Mouse (Mus musculus) embryonic fibroblast, embryonic 13.5 days (primary cell): ENCODE data around the gene Cytl1. TPM values are rescaled to one million over a fixed set of nuclear protein-coding genes. Genes with fewer than 3 reads are reported as not detected.
A peak's percentile ranks its signal among the peaks of the same experiment; 100 is the strongest.

Experiments used
- H3K27ac ChIP-seq: 2 replicates; pipeline ENCODE4 v1.5.1; 2012; ENCODE audit warnings: low read length, control low read depth, inconsistent platforms; ENCODE audit not compliant: insufficient read depth
- H3K4me1 ChIP-seq: 2 replicates; pipeline ENCODE4 v1.6.1; 2011; ENCODE audit warnings: low read length; ENCODE audit not compliant: control insufficient read depth, insufficient read depth
- H3K4me3 ChIP-seq: 2 replicates; pipeline ENCODE4 v1.5.1; 2011; ENCODE audit warnings: mild to moderate bottlenecking, control low read depth, low read length; ENCODE audit not compliant: insufficient read depth
- CTCF ChIP-seq: IDR thresholded peaks from 2 replicates; pipeline ENCODE4 v1.5.1; 2011; ENCODE audit warnings: mild to moderate bottlenecking, control low read depth, low read length, moderate library complexity, borderline replicate concordance; ENCODE audit not compliant: insufficient read depth
- POLR2A ChIP-seq: IDR thresholded peaks from 2 replicates; pipeline ENCODE4 v1.6.1; 2011; ENCODE audit warnings: low read depth, mild to moderate bottlenecking, control low read depth, low read length, moderate library complexity
- polyA plus RNA-seq: library from polyadenylated mRNA; stranded (reverse); fragments of >200 nt; gene quantifications from 2 replicates; pipeline ENCODE4 v1.2.4, GENCODE M21; 2011; ENCODE audit warnings: low read depth; ENCODE audit not compliant: missing spikeins, insufficient read length

The Cytl1 gene
- not detected in 2 replicates for polyA plus RNA-seq

DNA sequence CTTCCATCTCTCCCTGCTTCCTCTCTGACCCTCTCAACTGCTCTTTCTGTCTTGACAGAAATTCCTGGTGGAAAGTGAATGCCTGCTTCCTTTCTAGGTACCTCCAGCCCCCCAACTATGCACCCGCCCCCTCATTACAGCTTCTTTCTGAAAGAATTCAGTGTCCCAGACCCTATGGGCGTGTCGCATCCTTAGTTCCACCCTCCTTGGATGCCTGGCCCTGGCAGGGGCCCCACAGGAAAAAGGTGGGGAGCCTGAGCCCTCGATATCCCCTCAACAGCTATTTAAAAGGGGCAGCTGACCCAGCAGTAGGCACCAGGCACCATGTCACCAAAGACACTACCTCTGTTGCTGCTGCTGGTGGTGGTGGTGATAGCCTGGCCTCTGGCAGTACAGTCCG lies at the start of gene Cytl1:
Gene Cytl1 (plus strand): TSS at position 296 of the 400 bp plus-strand sequence.
- no peak within 1 kb of the TSS for H3K27ac ChIP-seq
- no peak for TF ChIP-seq POLR2A
- no peak for TF ChIP-seq CTCF
- H3K4me1 ChIP-seq = no peaks in the 10 kb centered on the region
- no peak within 1 kb of the TSS for H3K4me3 ChIP-seq

DNA sequence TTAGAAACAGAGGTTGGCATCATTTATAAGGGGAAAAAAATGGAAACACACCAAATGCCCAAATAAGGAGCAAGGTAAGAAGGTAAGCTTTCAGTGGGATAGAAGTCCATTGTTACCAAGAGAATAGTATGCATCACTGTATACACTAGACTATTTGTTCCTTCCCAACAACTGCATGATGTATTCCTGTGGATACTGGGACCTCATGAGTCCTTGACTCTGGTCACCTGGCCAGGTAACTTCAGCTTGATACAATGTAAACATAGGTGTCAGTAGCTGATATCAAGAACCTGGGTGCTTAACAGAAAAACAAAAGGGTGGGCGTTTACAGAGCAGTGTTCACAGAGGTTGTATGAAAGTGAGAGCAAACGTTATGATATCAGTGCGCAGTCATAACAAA lies 42.6 kb upstream of the Cytl1 start:
- Histone ChIP-seq H3K27ac (no peak overlapping the region), H3K4me1 (no peaks in the 10 kb centered on the region), H3K4me3 (no peak overlapping the region)
- TF ChIP-seq CTCF (no peak), POLR2A (no peak)

DNA sequence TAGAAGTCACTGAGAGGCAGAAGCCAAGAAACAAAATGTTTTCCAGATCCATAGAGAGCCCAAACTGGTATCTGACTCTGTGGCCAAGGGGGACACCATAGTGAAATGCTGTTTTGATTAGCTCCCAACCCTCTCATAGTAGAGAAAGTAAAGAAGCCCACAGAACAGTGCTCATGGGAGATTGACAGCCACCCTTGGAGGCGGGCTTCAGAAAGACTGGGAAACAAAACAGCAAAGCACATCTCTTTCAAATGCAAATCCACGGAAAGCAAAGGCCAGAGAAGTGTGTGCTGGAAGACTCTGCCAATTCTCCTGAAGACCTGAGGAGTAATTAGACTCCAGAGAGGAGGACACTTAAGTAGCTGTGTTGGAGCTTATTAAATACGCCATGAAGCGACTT lies 39.5 kb upstream of the Cytl1 start:
- no peak for TF ChIP-seq POLR2A
- no peak for TF ChIP-seq CTCF
- Histone ChIP-seq H3K27ac (no peak overlapping the region), H3K4me1 (peaks cover 2% of the 10 kb centered on the region; the same call in 1 of the 2 replicates), H3K4me3 (no peak overlapping the region)

DNA sequence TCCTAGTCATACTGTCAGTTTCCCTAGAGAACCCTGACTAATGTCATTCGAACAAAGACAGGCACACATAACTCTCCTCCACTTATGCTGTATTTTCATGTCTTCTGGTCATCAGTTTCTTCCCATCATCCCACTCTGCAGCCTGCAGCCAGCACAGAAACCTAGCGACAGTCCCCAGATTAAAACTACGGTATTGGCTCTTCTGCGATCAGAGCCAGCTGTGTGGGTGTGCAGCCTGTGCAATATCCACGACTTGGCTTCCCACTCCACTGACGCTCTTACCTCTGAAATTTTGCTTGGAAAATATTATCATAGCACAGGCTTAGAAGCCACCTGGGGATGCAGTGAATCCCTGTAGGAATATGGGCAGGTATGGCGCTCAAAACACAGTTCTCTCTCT lies 38.0 kb upstream of the Cytl1 start:
- TF ChIP-seq POLR2A (no peak), CTCF (no peak)
- H3K4me3 ChIP-seq = no peak overlapping the region
- no peak overlapping the region for H3K27ac ChIP-seq

DNA sequence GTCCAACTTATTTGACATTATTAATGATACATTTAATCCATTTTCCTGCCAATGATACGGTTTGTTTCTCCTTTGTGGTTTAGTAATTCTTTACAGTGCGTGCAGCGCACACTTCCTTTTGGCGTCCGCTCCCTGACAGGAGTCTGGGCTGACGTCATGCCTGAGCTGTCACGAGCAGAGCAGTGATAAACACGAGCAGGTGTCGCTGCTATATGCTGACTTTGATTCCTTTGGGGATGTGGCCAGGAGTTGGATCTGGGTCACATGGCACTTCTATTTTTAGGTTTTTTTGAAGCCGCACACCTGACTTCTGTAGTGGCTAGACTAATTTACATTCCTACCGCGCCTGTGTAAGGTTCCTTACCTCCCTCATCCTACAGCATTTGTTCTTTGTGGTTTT lies 35.6 kb upstream of the Cytl1 start:
- H3K4me1 ChIP-seq = peaks cover 2% of the 10 kb centered on the region; the same call in 1 of the 2 replicates
- H3K27ac ChIP-seq = no peak overlapping the region
- TF ChIP-seq POLR2A (no peak), CTCF (no peak)
- H3K4me3 ChIP-seq = no peak overlapping the region

More for the DNA sequence above, 38.0 kb upstream of the Cytl1 start:
- peaks cover 2% of the 10 kb centered on the region; the same call in 1 of the 2 replicates for H3K4me1 ChIP-seq

DNA sequence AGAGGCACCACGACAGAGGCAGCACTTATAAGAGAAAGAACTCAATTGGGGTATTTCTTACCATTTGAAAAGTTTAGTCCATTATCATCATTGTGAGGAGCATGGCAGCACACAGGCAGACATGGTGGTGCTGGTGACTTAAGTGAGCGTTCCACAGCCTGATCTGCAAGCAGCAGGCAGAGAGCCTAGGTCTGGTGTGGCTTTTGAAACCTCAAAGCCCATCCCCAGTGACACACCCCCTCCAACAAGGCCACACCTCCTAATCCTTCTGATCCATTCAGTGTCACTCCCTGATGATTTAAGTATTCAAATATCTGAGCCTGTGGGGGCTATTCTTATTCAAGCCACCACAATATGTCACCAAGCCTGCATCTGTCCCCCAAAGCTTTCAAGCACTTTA lies 30.4 kb upstream of the Cytl1 start:
- H3K27ac ChIP-seq = no peak overlapping the region
- TF ChIP-seq CTCF = no peak
- no peak for TF ChIP-seq POLR2A
- no peaks in the 10 kb centered on the region for H3K4me1 ChIP-seq
- no peak overlapping the region for H3K4me3 ChIP-seq

DNA sequence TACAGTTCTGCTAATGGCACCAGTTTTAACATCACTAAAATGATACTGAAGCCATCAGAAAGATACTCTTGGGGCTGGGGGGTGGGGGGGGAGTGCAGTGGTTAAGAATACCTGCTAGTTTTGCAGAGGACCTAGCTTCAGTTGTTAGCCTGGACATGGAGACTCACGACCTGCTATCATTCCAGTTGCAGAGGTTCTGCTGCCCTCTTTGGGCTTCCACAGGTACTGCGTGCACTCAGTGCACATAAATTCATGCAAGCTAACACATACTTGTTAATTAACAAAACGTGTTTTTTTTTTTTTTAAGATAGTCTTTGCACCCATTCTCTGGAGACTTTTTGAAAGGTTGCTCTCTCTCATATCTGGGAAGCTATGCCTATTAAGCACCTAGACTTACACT lies 27.2 kb upstream of the Cytl1 start:
- TF ChIP-seq POLR2A (no peak), CTCF (no peak)
- no peak overlapping the region for H3K27ac ChIP-seq
- no peak overlapping the region for H3K4me3 ChIP-seq
- no peaks in the 10 kb centered on the region for H3K4me1 ChIP-seq

DNA sequence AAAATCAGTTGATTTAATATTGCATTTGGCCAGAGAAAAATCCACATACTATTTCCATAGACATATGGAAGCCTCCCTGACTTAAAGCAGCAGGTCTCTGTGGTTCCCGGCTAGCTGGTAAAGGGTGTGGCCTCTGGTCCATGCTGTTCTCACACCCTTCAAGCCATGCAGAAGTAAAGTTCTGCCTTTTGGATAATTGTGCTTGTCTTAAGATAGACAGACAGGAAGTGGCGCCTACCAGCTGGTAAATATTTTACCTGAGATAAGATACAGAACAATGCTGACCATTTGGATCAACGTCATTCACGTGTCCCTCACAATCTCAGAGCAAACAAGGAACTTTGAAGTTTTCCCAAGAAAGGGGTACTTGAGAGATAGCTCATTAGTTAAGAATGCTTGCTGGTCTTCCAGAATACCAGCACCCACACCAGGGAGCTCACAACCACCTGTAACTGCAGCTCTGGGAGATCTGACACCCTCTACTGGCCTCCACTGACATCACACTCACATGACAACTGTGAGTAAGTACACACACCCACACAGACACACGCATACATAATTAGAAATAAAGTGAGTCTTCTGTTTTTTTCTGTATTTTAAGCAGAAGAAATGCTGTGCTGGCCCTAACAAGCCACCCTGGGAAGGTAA lies 25.9 kb upstream of the Cytl1 start:
- no peak overlapping the region for H3K27ac ChIP-seq
- TF ChIP-seq CTCF (no peak), POLR2A (no peak)
- H3K4me3 ChIP-seq = no peak overlapping the region
- H3K4me1 ChIP-seq = no peaks in the 10 kb centered on the region

DNA sequence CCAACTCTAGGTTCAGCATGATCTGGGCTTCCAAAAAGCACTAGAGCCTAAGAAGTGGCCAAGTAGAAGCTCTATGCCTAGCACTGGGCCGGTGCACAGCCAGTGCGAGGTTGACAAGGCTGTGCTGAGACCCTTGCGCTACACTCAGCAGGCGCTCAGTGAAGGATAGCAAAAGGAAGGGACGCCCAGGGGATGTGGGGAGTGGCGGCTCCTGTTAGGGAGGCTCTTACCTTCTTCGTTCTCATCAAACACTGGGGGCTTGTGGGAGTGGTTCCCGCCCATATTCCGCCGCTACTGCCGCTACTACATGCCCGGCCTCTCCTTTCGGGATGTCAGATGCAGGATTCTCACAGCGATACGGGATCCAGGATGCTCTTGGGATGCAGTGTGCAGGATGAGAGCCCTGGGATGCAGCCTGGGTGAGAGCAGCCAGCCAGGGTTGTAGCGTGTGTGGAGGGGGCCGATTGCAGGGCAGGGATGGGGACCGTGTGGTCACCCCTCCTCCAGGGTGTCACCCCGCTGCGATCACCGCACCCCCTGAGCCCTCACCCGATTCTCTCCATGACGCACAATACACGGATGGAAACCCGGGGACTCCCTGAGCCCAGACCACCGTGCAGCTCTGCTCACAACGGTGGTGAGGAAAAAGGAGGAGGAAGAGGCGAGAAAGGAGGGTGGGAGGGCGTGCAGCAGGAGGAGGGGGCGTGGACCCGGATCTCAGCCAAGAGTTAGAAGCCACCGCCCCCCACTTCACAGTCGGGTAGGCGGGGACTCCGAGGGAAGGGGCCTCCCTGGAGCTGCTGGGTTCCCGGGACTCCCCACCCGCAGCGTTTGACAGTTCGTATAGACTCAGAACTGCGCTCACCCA lies 18.6 kb upstream of the Cytl1 start, which contains the start of gene Stk32b:
Gene Stk32b (minus strand): TSS at position 667 of the 868 bp plus-strand sequence.
- Histone ChIP-seq H3K27ac (no peak within 1 kb of the TSS), H3K4me3 (peak within 1 kb of the TSS; percentile 9), H3K4me1 (no peaks in the 10 kb centered on the region)
- TF ChIP-seq POLR2A (no peak), CTCF (no peak)
